In the genomic region with DNA sequence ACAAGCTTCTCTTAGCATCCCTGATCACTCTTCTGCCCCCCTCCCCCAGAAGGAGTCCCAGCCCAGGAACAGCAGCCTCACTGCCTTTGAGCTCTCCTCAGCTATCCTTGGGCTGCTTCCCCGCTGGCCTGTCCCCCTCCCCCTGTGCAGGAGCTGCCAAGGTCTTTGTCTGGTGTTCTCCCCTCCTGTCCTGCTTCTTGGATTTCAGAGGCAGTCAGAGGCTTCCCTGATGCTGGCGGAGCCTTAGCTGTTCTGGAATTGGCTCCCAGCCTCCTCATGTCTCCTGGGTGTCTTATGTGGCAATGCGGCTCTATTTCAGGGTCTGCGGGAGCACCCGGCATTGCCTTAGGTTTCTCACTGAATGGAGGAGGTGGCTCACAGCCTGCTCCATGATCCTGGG, we compare ENCODE assay signal across 11 mouse cellular contexts. TPM values are rescaled to one million over a fixed set of nuclear protein-coding genes. Genes with fewer than 3 reads are reported as not detected.
DNase-seq lines count a peak whose midpoint lies in the region; ATAC-seq and TF ChIP-seq lines count a peak whose summit lies in the region.
"Had no signal": no experiment of that assay in that cellular context is flagged by ENCODE, and none has a peak within 500 bp of the region (broad histone marks: within the 10 kb centered on the region; RNA-seq: fewer than 3 reads in every experiment).

No protein-coding gene starts in this region.

- H3K9ac ChIP-seq in embryonic facial prominence, embryonic 13.5 days, result no peak overlapping the region
- no peak overlapping the region for H3K9ac ChIP-seq in limb, embryonic 15.5 days
- H3K9ac ChIP-seq in intestine, postnatal 0 days (ENCODE audit: low read depth, low read length), result no peak overlapping the region
- H3K9ac ChIP-seq: forebrain, embryonic 13.5 days; liver, embryonic 13.5 days; neural tube, embryonic 13.5 days had no signal

- no peaks in the 10 kb centered on the region for H3K36me3 ChIP-seq in embryonic facial prominence, embryonic 13.5 days
- no peaks in the 10 kb centered on the region for H3K36me3 ChIP-seq in limb, embryonic 15.5 days
- H3K36me3 ChIP-seq in intestine, postnatal 0 days (ENCODE audit: control insufficient read depth, insufficient read depth), result no peaks in the 10 kb centered on the region
- H3K36me3 ChIP-seq: liver, embryonic 13.5 days; neural tube, embryonic 13.5 days had no signal

- DNase-seq in left cerebral cortex, postnatal 10 days (ENCODE audit: extremely low spot score in 1 of 2, low spot score in 2 of 2), result peak; percentile 21 to 38
- DNase-seq in left cerebral cortex, adult 2 months (ENCODE audit: extremely low spot score in 1 of 2, low spot score in 2 of 2), result no peak
- peak; percentile 66 for DNase-seq in adrenal gland, postnatal 14 days
- DNase-seq in thymus, postnatal 10 days (ENCODE audit: low spot score in 2 of 2), result no peak
- DNase-seq: kidney, adult 11 months; liver, embryonic 13.5 days had no signal

- no peak overlapping the region for H3K27ac ChIP-seq in left cerebral cortex, adult 2 months
- peak overlapping the region; percentile 55 for H3K27ac ChIP-seq in embryonic facial prominence, embryonic 13.5 days
- peak overlapping the region; percentile 12 for H3K27ac ChIP-seq in limb, embryonic 15.5 days
- H3K27ac ChIP-seq in intestine, postnatal 0 days (ENCODE audit: low read depth, low read length), result no peak overlapping the region
- H3K27ac ChIP-seq: forebrain, embryonic 13.5 days; liver, embryonic 13.5 days; neural tube, embryonic 13.5 days had no signal

- no peaks in the 10 kb centered on the region for H3K9me3 ChIP-seq in embryonic facial prominence, embryonic 13.5 days
- no peaks in the 10 kb centered on the region for H3K9me3 ChIP-seq in limb, embryonic 15.5 days
- H3K9me3 ChIP-seq in intestine, postnatal 0 days (ENCODE audit: control insufficient read depth), result no peaks in the 10 kb centered on the region
- H3K9me3 ChIP-seq: forebrain, embryonic 13.5 days; liver, embryonic 13.5 days; neural tube, embryonic 13.5 days had no signal

- H3K4me3 ChIP-seq in left cerebral cortex, adult 2 months, result no peak overlapping the region
- H3K4me3 ChIP-seq in embryonic facial prominence, embryonic 13.5 days, result no peak overlapping the region
- no peak overlapping the region for H3K4me3 ChIP-seq in limb, embryonic 15.5 days
- H3K4me3 ChIP-seq in intestine, postnatal 0 days (ENCODE audit: low read depth, low read length), result no peak overlapping the region
- H3K4me3 ChIP-seq: forebrain, embryonic 13.5 days; liver, embryonic 13.5 days; neural tube, embryonic 13.5 days had no signal

- H3K4me2 ChIP-seq in embryonic facial prominence, embryonic 13.5 days, result no peak overlapping the region
- no peak overlapping the region for H3K4me2 ChIP-seq in limb, embryonic 15.5 days
- no peak overlapping the region for H3K4me2 ChIP-seq in intestine, postnatal 0 days (replicated peaks; ENCODE audit: low read depth)
- H3K4me2 ChIP-seq: forebrain, embryonic 13.5 days; liver, embryonic 13.5 days; neural tube, embryonic 13.5 days had no signal

- no peaks in the 10 kb centered on the region for H3K27me3 ChIP-seq in embryonic facial prominence, embryonic 13.5 days
- H3K27me3 ChIP-seq in limb, embryonic 15.5 days, result no peaks in the 10 kb centered on the region
- no peaks in the 10 kb centered on the region for H3K27me3 ChIP-seq in intestine, postnatal 0 days (replicated peaks; ENCODE audit: control insufficient read depth, insufficient read depth, low read length)
- H3K27me3 ChIP-seq: forebrain, embryonic 13.5 days; liver, embryonic 13.5 days; neural tube, embryonic 13.5 days had no signal

- ATAC-seq in embryonic facial prominence, embryonic 13.5 days (ENCODE audit: insufficient number of reproducible peaks, insufficient read depth, low FRiP score, low TSS enrichment, low read depth), result no peak
- no peak for ATAC-seq in limb, embryonic 15.5 days (ENCODE audit: insufficient number of reproducible peaks, low FRiP score, low TSS enrichment, low read depth)
- ATAC-seq in intestine, postnatal 0 days, result no peak
- ATAC-seq: forebrain, embryonic 13.5 days had no signal

- no peak for TF ChIP-seq CTCF in left cerebral cortex, adult 2 months (IDR thresholded peaks at IDR 0.05)
- TF ChIP-seq CTCF in intestine, postnatal 0 days (IDR thresholded peaks at IDR 0.05; ENCODE audit: low read depth), result no peak

- 42% methylated on average over 5 of the region's 5 CpGs for WGBS in embryonic facial prominence, embryonic 13.5 days
- 36% methylated on average over 5 of the region's 5 CpGs for WGBS in limb, embryonic 15.5 days
- 70% methylated on average over 5 of the region's 5 CpGs for WGBS in intestine, postnatal 0 days

- intact Hi-C loops in left cerebral cortex, postnatal 10 days (cut with DNase I), result no loop called here
- intact Hi-C loops in left cerebral cortex, adult 2 months (cut with DNase I), result loop anchor here (2.0 kb wide), 1 partner anchor 144 kb away; no protein-coding TSS in a partner anchor

- H3K4me1 ChIP-seq in embryonic facial prominence, embryonic 13.5 days, result peaks cover 42% of the 10 kb centered on the region
- peaks cover 38% of the 10 kb centered on the region for H3K4me1 ChIP-seq in limb, embryonic 15.5 days
- H3K4me1 ChIP-seq in intestine, postnatal 0 days (replicated peaks; ENCODE audit: control insufficient read depth, insufficient read depth, low read length), result 0 out of 2 replicates have a peak, but pooled peaks cover 4% of the 10 kb centered on the region
- H3K4me1 ChIP-seq: liver, embryonic 13.5 days had no signal

RNA-seq across cellular contexts. Expression of a gene that starts 22.8 kb away (rescaled TPM):
- total RNA-seq in left cerebral cortex, postnatal 10 days (2021), result 10 to 100 TPM; 11.1 to 14.3 TPM
- 10 to 100 TPM; 10.9 to 13.0 TPM for total RNA-seq in left cerebral cortex, adult 2 months (2021)
- total RNA-seq in adrenal gland, postnatal 14 days (2021), result 14.2 and 14.4 TPM in 2 replicates
- polyA plus RNA-seq in embryonic facial prominence, embryonic 13.5 days (2015; fragmentation: Nextera tagmentation; extraction: Ambion mirVana), result 12.0 and 13.8 TPM in 2 replicates
- 19.7 and 21.9 TPM in 2 replicates for polyA plus RNA-seq in limb, embryonic 15.5 days (2015; fragmentation: Nextera tagmentation; extraction: Ambion mirVana)
- polyA plus RNA-seq in intestine, postnatal 0 days (2015; fragmentation: Nextera tagmentation; extraction: Ambion mirVana), result 4.6 and 4.8 TPM in 2 replicates

Comparison
In these comparisons a context has a peak if more than half of its experiments do, and no peak if none do; other contexts are left out.
1. DNase-seq: peak in left cerebral cortex, postnatal 10 days (2 of 2) and adrenal gland, postnatal 14 days (single experiment); none in left cerebral cortex, adult 2 months (0 of 2) and thymus, postnatal 10 days (0 of 2).
2. H3K27ac ChIP-seq: peak in embryonic facial prominence, embryonic 13.5 days (single experiment) and limb, embryonic 15.5 days (single experiment); none in left cerebral cortex, adult 2 months (single experiment) and intestine, postnatal 0 days (single experiment).